Mouse (Mus musculus): ENCODE measurements around the gene Gm37419. TPM values are rescaled to one million over a fixed set of nuclear protein-coding genes. Genes with fewer than 3 reads are reported as not detected.

The Gm37419 gene
- total and polyA plus RNA-seq, 3 experiments = not detected

- H3K27ac ChIP-seq (ENCODE audit: control insufficient read depth, low read depth, low read length) = no peak overlapping the region
- no peak overlapping the region for H3K9ac ChIP-seq (ENCODE audit: control insufficient read depth, low read depth, low read length, poor library complexity, severe bottlenecking)
- H3K79me2 ChIP-seq (ENCODE audit: control insufficient read depth, insufficient read depth, low read length, poor library complexity) = no peaks in the 10 kb centered on the region
- H3K4me3 ChIP-seq (ENCODE audit: control insufficient read depth in 1 of 2, insufficient read depth in 1 of 2, low read depth in 2 of 2, low read length in 2 of 2) = no peak overlapping the region
- no peaks in the 10 kb centered on the region for H3K9me3 ChIP-seq (replicated peaks; ENCODE audit: insufficient read depth, low read length)
- H3K4me1 ChIP-seq (ENCODE audit: control insufficient read depth in 1 of 2, insufficient read depth in 2 of 2, low read length in 2 of 2) = no peaks in the 10 kb centered on the region
- TF ChIP-seq MAZ (IDR thresholded peaks at IDR 0.05; ENCODE audit: low read depth, low read length) (no peak), SIN3A (IDR thresholded peaks at IDR 0.05; ENCODE audit: low read length) (no peak), CTCF (IDR thresholded peaks at IDR 0.05 in 2 of 3, conservative IDR thresholded peaks at IDR 0.05 in 1 of 3; ENCODE audit: control insufficient read depth in 1 of 3, insufficient read depth in 1 of 3, low read depth in 2 of 3, low read length in 3 of 3, poor library complexity in 1 of 3, severe bottlenecking in 1 of 3) (no peak; a peak in 1 of 6 replicates), MEF2A (IDR thresholded peaks at IDR 0.05; ENCODE audit: extremely low read depth, insufficient replicate concordance, low read depth, low read length, poor library complexity, severe bottlenecking) (no peak), USF1 (IDR thresholded peaks at IDR 0.05; ENCODE audit: low read depth, low read length) (no peak), ZMIZ1 (IDR thresholded peaks at IDR 0.05; ENCODE audit: low read depth, low read length) (no peak), BHLHE40 (IDR thresholded peaks at IDR 0.05; ENCODE audit: borderline replicate concordance, low read depth, low read length) (no peak), NELFE (IDR thresholded peaks at IDR 0.05; ENCODE audit: low read depth, low read length) (no peak), MAFK (IDR thresholded peaks at IDR 0.05; ENCODE audit: borderline replicate concordance, low read depth, low read length) (no peak), ZC3H11A (IDR thresholded peaks at IDR 0.05; ENCODE audit: low read depth, low read length) (no peak), POLR2AphosphoS2 (IDR thresholded peaks at IDR 0.05; ENCODE audit: low read length) (no peak), EP300 (IDR thresholded peaks at IDR 0.05; ENCODE audit: low read depth in 1 of 2, low read length in 2 of 2) (no peak), GATA1 (IDR thresholded peaks at IDR 0.05; ENCODE audit: low read depth, low read length) (no peak), TCF12 (IDR thresholded peaks at IDR 0.05; ENCODE audit: low read depth, low read length) (no peak), ELF1 (IDR thresholded peaks at IDR 0.05; ENCODE audit: low read depth, low read length) (no peak), E2F4 (IDR thresholded peaks at IDR 0.05; ENCODE audit: borderline replicate concordance, low read depth, low read length) (no peak), MAX (IDR thresholded peaks at IDR 0.05; ENCODE audit: low read length) (no peak), UBTF (IDR thresholded peaks at IDR 0.05; ENCODE audit: borderline replicate concordance, insufficient read depth, low read depth, low read length) (no peak)
- H3K36me3 ChIP-seq (ENCODE audit: control insufficient read depth in 1 of 2, insufficient read depth in 2 of 2, low read length in 2 of 2) = no peaks in the 10 kb centered on the region
- no peaks in the 10 kb centered on the region for H3K27me3 ChIP-seq (ENCODE audit: control insufficient read depth in 1 of 2, insufficient read depth in 2 of 2, low read length in 2 of 2)
- no peak for DNase-seq (ENCODE audit: low read depth, low spot score)
Measured at GRCm38 (mm10) chr16:23985467-23985861, 2.8 kb upstream of the Gm37419 start.

GRCm38 (mm10) chr16:23986176-23986575, 2.1 kb upstream of the Gm37419 start:
- Histone ChIP-seq H3K36me3 (ENCODE audit: control insufficient read depth in 1 of 2, insufficient read depth in 2 of 2, low read length in 2 of 2) (no peaks in the 10 kb centered on the region), H3K79me2 (ENCODE audit: control insufficient read depth, insufficient read depth, low read length, poor library complexity) (no peaks in the 10 kb centered on the region), H3K4me1 (ENCODE audit: control insufficient read depth in 1 of 2, insufficient read depth in 2 of 2, low read length in 2 of 2) (no peaks in the 10 kb centered on the region), H3K9me3 (replicated peaks; ENCODE audit: insufficient read depth, low read length) (no peaks in the 10 kb centered on the region), H3K9ac (ENCODE audit: control insufficient read depth, low read depth, low read length, poor library complexity, severe bottlenecking) (no peak overlapping the region), H3K4me3 (ENCODE audit: control insufficient read depth in 1 of 2, insufficient read depth in 1 of 2, low read depth in 2 of 2, low read length in 2 of 2) (no peak overlapping the region), H3K27ac (ENCODE audit: control insufficient read depth, low read depth, low read length) (no peak overlapping the region), H3K27me3 (ENCODE audit: control insufficient read depth in 1 of 2, insufficient read depth in 2 of 2, low read length in 2 of 2) (no peaks in the 10 kb centered on the region)
- TF ChIP-seq UBTF (IDR thresholded peaks at IDR 0.05; ENCODE audit: borderline replicate concordance, insufficient read depth, low read depth, low read length) = no peak
- TF ChIP-seq MAFK (IDR thresholded peaks at IDR 0.05; ENCODE audit: borderline replicate concordance, low read depth, low read length) = no peak
- no peak for TF ChIP-seq TCF12 (IDR thresholded peaks at IDR 0.05; ENCODE audit: low read depth, low read length)
- no peak for TF ChIP-seq JUND (IDR thresholded peaks at IDR 0.05; ENCODE audit: low read depth, low read length)
- no peak for TF ChIP-seq TAL1 (IDR thresholded peaks at IDR 0.05; ENCODE audit: low read length)
- no peak for TF ChIP-seq POLR2AphosphoS2 (IDR thresholded peaks at IDR 0.05; ENCODE audit: low read length)
- DNase-seq (ENCODE audit: low read depth, low spot score) = no peak

All from MEL (cell line).